Mouse (Mus musculus): ENCODE results near the gene Dab1. TPM values are rescaled to one million over a fixed set of nuclear protein-coding genes. Genes with fewer than 3 reads are reported as not detected.

The Dab1 gene
- total and polyA plus RNA-seq, 3 experiments: not detected

GRCm38 (mm10) chr4:104418354-104418753 lies 799.2 kb downstream of the Dab1 start:
- Histone ChIP-seq H3K9me3 (replicated peaks; ENCODE audit: insufficient read depth, low read length) (no peaks in the 10 kb centered on the region), H3K79me2 (ENCODE audit: control insufficient read depth, insufficient read depth, low read length, poor library complexity) (no peaks in the 10 kb centered on the region), H3K4me3 (ENCODE audit: control insufficient read depth in 1 of 2, insufficient read depth in 1 of 2, low read depth in 2 of 2, low read length in 2 of 2) (no peak overlapping the region), H3K27ac (ENCODE audit: control insufficient read depth, low read depth, low read length) (no peak overlapping the region), H3K27me3 (ENCODE audit: control insufficient read depth in 1 of 2, insufficient read depth in 2 of 2, low read length in 2 of 2) (no peaks in the 10 kb centered on the region), H3K36me3 (ENCODE audit: control insufficient read depth in 1 of 2, insufficient read depth in 2 of 2, low read length in 2 of 2) (no peaks in the 10 kb centered on the region), H3K4me1 (ENCODE audit: control insufficient read depth in 1 of 2, insufficient read depth in 2 of 2, low read length in 2 of 2) (no peaks in the 10 kb centered on the region), H3K9ac (ENCODE audit: control insufficient read depth, low read depth, low read length, poor library complexity, severe bottlenecking) (no peak overlapping the region)
- no peak for DNase-seq (ENCODE audit: low read depth, low spot score)
- TF ChIP-seq BHLHE40 (IDR thresholded peaks at IDR 0.05; ENCODE audit: borderline replicate concordance, low read depth, low read length): no peak
- TF ChIP-seq MYC (IDR thresholded peaks at IDR 0.05; ENCODE audit: low read depth, low read length): no peak
- no peak for TF ChIP-seq SIN3A (IDR thresholded peaks at IDR 0.05; ENCODE audit: low read length)
- no peak for TF ChIP-seq ZMIZ1 (IDR thresholded peaks at IDR 0.05; ENCODE audit: low read depth, low read length)
- no peak for TF ChIP-seq ZKSCAN1 (IDR thresholded peaks at IDR 0.05; ENCODE audit: low read depth, low read length)
- TF ChIP-seq ZC3H11A (IDR thresholded peaks at IDR 0.05; ENCODE audit: low read depth, low read length): no peak
- TF ChIP-seq USF1 (IDR thresholded peaks at IDR 0.05; ENCODE audit: low read depth, low read length): no peak
- no peak for TF ChIP-seq MYB (IDR thresholded peaks at IDR 0.05; ENCODE audit: low read depth, low read length)
- no peak for TF ChIP-seq USF2 (IDR thresholded peaks at IDR 0.05; ENCODE audit: borderline replicate concordance in 1 of 2, insufficient read depth in 1 of 2, low read depth in 1 of 2, low read length in 2 of 2)
- no peak for TF ChIP-seq CHD2 (IDR thresholded peaks at IDR 0.05; ENCODE audit: low read length)
- no peak for TF ChIP-seq MEF2A (IDR thresholded peaks at IDR 0.05; ENCODE audit: extremely low read depth, insufficient replicate concordance, low read depth, low read length, poor library complexity, severe bottlenecking)

- TF ChIP-seq BHLHE40 (IDR thresholded peaks at IDR 0.05; ENCODE audit: borderline replicate concordance, low read depth, low read length) (no peak), MYB (IDR thresholded peaks at IDR 0.05; ENCODE audit: low read depth, low read length) (no peak), ZKSCAN1 (IDR thresholded peaks at IDR 0.05; ENCODE audit: low read depth, low read length) (no peak), TAL1 (IDR thresholded peaks at IDR 0.05; ENCODE audit: low read length) (no peak), ZMIZ1 (IDR thresholded peaks at IDR 0.05; ENCODE audit: low read depth, low read length) (no peak), MAFK (IDR thresholded peaks at IDR 0.05; ENCODE audit: borderline replicate concordance, low read depth, low read length) (no peak), EP300 (IDR thresholded peaks at IDR 0.05; ENCODE audit: low read depth in 1 of 2, low read length in 2 of 2) (no peak), TBP (IDR thresholded peaks at IDR 0.05; ENCODE audit: low read depth, low read length) (no peak)
- Histone ChIP-seq H3K4me1 (ENCODE audit: control insufficient read depth in 1 of 2, insufficient read depth in 2 of 2, low read length in 2 of 2) (no peaks in the 10 kb centered on the region), H3K36me3 (ENCODE audit: control insufficient read depth in 1 of 2, insufficient read depth in 2 of 2, low read length in 2 of 2) (no peaks in the 10 kb centered on the region), H3K79me2 (ENCODE audit: control insufficient read depth, insufficient read depth, low read length, poor library complexity) (no peaks in the 10 kb centered on the region), H3K27me3 (ENCODE audit: control insufficient read depth in 1 of 2, insufficient read depth in 2 of 2, low read length in 2 of 2) (no peaks in the 10 kb centered on the region), H3K9me3 (replicated peaks; ENCODE audit: insufficient read depth, low read length) (no peaks in the 10 kb centered on the region), H3K4me3 (ENCODE audit: control insufficient read depth in 1 of 2, insufficient read depth in 1 of 2, low read depth in 2 of 2, low read length in 2 of 2) (no peak overlapping the region), H3K27ac (ENCODE audit: control insufficient read depth, low read depth, low read length) (no peak overlapping the region), H3K9ac (ENCODE audit: control insufficient read depth, low read depth, low read length, poor library complexity, severe bottlenecking) (no peak overlapping the region)
- no peak for DNase-seq (ENCODE audit: low read depth, low spot score)
Measured at GRCm38 (mm10) chr4:104420983-104421680, 802.0 kb downstream of the Dab1 start.

Data from MEL (cell line).